Mouse (Mus musculus) monocyte, adult 5-6 weeks (primary cell): Measurements from ENCODE around the gene Uck1. TPM values are rescaled to one million over a fixed set of nuclear protein-coding genes. Genes with fewer than 3 reads are reported as not detected.
A peak's percentile ranks its signal among the peaks of the same experiment; 100 is the strongest.

Source experiments
- ATAC-seq: fragments of 153-309, 156-312 bp; replicated peaks from 2 replicates; pipeline ENCODE4 v1.8.0; 2017; ENCODE audit warnings: mild to moderate bottlenecking; ENCODE audit not compliant: low TSS enrichment, insufficient number of reproducible peaks, severe bottlenecking, poor library complexity, low FRiP score
- total RNA-seq: library from RNA; stranded (forward); fragments of 200-1000, 200-491, 200-594 nt; gene quantifications from 3 replicates; pipeline ENCODE4 v1.2.3, GENCODE M21; 2017

The Uck1 gene
- total RNA-seq, 1 experiment from 2014 or later, result 23.0 TPM

- no peak for ATAC-seq
Observed at GRCm38 (mm10) chr2:32282289-32282688, 22.3 kb upstream of the Uck1 start.

- no peak for ATAC-seq
Observed at GRCm38 (mm10) chr2:32275823-32276222, 15.9 kb upstream of the Uck1 start.

GRCm38 (mm10) chr2:32260635-32261034 lies 676 bp upstream of the Uck1 start:
- ATAC-seq, result 0 out of 2 replicates have a peak, but pooled peaks have one; percentile 28

- ATAC-seq, result no peak
Observed at GRCm38 (mm10) chr2:32258887-32259533, 949 bp downstream of the Uck1 start.

- no peak for ATAC-seq
Observed at GRCm38 (mm10) chr2:32256273-32256672, 3.7 kb downstream of the Uck1 start.

GRCm38 (mm10) chr2:32254563-32254962 lies 5.4 kb downstream of the Uck1 start:
- ATAC-seq, result no peak

GRCm38 (mm10) chr2:32253352-32253751 lies 6.6 kb downstream of the Uck1 start:
- no peak for ATAC-seq

GRCm38 (mm10) chr2:32252658-32253057 lies 7.3 kb downstream of the Uck1 start:
- no peak for ATAC-seq

- no peak for ATAC-seq
Observed at GRCm38 (mm10) chr2:32251791-32252527, 8.0 kb downstream of the Uck1 start.

GRCm38 (mm10) chr2:32248377-32249361 lies 11.3 kb downstream of the Uck1 start:
- no peak for ATAC-seq

- no peak for ATAC-seq
Observed at GRCm38 (mm10) chr2:32246741-32247140, 13.2 kb downstream of the Uck1 start.

- ATAC-seq, result no peak
Observed at GRCm38 (mm10) chr2:32242986-32243385, 17.0 kb downstream of the Uck1 start.

GRCm38 (mm10) chr2:32240591-32240990 lies 19.4 kb downstream of the Uck1 start:
- no peak for ATAC-seq

GRCm38 (mm10) chr2:32238708-32239435 lies 21.1 kb downstream of the Uck1 start:
- ATAC-seq, result no peak

GRCm38 (mm10) chr2:32237571-32237970 lies 22.4 kb downstream of the Uck1 start:
- ATAC-seq, result no peak

- ATAC-seq, result peak; percentile 38; the same call in 1 of the 2 replicates
Observed at GRCm38 (mm10) chr2:32236760-32237487, 23.0 kb downstream of the Uck1 start.

GRCm38 (mm10) chr2:32235886-32236759 lies 23.8 kb downstream of the Uck1 start, which contains the start of gene Pomt1:
Gene Pomt1, plus strand, starts transcription at chr2:32236590.
- ATAC-seq, result peak; percentile 90
